Mouse (Mus musculus) induced T-regulatory cell, adult 2 months (primary cell): ENCODE data around the gene Wscd1.
"Not testable (repeated sequence)": the region's sequence is repeated elsewhere in the genome, so short reads cannot be mapped to it uniquely, and the experiment has no call there.

Experiments
- DNase-seq: peaks from one replicate; pipeline ENCODE4 v3.0.0-alpha.2; 2012; ENCODE audit warnings: low read depth

The Wscd1 gene

DNA sequence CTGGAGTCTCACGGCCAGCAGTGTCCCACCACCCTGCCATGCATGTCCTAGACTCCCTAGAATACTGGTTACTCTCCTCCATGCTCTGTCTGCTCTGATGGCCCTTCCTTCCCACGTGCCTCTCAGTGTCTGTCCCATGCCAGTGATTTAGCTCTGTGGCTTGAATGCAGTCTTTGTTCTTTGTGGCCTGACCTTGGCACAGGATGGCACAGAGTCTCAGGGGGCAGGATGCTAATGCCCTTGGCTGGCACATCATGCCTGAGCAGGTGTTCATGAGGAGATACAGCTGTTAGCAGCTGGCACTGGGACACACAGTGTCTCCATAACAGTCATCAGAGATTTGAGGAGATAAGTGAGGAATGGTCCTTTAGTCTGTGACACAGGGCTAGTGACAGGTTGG is 20.8 kb downstream of the Wscd1 start:
- no peak for DNase-seq

DNA sequence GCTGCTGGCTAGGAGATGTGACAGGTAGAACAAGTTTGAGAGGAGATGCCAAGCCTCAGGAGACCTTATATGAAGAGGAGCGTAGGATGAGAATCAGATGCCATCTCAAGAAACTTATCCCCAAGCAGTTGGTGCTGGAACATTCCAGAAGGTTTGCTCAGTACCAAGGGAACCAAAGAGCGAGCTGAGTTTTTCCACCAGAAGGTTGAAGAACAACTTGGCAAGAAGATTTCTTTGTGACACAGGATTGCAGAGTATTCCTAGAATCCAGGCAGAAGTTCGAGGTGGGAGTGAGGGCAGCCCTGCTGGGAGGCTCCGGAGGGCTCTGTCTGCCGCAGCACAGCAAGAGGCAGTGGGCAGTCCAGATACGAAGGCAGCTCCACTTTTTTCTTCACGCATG is 21.4 kb downstream of the Wscd1 start:
- DNase-seq, result no peak

DNA sequence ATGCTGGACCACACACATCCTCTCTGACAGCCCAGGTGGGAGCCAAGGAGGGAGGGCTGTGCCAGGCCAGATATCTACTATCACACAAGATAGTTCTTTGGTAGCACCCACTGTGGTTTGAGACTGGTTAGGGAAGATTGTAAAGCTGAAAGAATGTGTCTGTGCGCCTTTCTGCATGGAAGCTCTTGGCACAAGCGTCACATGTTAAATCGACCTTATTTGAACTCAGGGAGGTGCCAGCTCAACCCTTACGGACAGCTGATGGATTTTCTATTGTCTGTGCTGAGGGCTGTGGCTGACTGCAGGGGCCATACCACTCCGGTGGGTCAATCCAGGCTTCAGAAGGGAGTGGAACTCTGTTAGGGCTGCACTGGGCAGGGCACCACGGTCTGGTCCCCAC is 22.3 kb downstream of the Wscd1 start:
- no peak for DNase-seq

DNA sequence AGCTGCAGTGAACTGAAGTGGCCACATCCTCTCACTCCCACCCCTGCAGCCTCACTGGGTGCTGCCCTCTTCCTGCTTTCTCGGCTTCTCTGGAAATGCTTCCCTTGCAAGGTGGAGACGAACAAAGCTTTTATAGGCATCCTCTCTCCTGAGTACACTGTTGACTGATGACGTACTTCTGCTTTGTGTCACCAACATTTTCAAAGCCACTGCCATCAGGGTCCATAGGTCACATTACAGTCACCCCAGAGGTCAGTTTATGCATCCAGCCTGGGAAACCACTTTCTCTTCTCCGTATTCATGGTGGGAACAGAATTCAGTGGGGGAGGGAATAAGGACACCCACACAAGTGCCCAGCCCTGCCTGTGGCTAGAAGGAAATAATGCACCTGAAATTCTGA is 23.1 kb downstream of the Wscd1 start:
- DNase-seq, result no peak

DNA sequence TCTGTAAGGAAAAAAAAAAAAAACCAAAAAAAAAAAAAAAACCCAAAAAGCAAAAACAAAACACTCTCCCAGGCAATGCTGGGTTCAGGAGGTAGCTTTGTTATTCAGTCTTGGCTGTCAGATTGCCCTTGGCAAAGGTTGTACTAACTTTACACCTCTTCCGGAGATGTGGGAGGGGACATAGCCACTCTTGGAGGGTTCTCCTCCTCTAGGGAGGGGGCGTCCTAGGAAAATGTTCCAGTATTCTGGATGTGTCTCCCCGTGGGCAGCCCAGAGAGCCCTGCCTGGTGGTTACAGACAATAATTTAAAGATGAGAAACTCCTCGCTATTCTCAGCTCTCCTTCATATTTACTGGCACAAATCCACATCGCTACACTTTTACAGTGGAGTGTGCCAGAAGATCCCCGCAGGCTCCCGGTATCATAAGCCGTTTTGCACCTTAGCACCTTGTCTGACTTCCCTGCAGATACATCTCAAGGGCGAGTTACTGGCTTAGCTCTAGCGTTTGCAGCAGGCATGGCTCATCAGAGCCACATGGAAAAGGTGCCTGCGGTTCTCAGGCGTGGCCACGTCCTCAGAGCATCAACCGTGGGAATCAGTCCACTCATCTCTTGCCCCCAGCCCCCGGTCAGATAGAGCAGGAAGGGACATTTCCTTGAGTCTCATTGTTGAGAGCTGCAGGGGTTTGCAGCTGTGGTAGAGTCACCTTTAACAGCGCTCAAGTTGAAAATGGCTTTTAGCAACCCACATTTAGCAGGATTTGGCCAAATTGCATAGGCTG is 24.5 kb downstream of the Wscd1 start:
- no peak for DNase-seq

DNA sequence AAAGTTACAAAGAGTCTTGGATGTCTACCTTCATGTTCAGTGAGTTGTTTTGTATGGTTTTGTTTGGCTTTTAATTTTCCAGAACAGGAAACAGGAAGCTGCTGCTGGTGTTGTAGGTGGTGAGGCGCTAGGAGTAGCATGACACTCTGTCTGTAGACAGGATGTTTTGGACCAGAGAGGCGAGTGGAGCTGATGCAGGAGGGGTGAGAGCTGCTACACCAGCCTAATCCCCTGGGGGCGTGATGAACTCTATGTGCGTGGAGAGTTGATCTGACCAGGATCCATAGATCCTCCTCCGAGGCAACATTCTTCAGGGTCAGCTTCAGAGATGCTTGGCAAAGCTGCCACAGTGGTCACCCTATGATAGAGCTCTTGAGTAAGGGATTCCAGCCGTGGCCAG is 25.3 kb downstream of the Wscd1 start:
- DNase-seq, result no peak

DNA sequence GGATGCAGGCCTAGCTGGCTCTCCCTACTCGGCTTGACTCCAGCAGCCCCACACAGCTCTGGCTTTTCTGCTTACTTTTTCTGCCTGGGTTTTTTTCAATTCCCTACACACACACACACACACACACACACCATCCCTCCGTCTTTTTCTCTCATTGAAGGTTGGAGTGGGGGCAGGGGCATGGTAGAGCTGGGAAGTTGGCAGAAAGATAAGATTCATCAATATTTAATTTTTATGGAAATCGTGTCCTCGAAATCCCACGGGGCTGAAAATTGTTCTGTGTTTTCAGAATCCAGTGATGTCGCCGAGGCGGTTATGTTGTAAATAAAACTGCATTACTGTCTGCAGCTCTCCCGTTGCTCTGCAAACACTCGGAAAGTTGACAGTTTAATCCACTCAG is 29.9 kb downstream of the Wscd1 start:
- no peak for DNase-seq

DNA sequence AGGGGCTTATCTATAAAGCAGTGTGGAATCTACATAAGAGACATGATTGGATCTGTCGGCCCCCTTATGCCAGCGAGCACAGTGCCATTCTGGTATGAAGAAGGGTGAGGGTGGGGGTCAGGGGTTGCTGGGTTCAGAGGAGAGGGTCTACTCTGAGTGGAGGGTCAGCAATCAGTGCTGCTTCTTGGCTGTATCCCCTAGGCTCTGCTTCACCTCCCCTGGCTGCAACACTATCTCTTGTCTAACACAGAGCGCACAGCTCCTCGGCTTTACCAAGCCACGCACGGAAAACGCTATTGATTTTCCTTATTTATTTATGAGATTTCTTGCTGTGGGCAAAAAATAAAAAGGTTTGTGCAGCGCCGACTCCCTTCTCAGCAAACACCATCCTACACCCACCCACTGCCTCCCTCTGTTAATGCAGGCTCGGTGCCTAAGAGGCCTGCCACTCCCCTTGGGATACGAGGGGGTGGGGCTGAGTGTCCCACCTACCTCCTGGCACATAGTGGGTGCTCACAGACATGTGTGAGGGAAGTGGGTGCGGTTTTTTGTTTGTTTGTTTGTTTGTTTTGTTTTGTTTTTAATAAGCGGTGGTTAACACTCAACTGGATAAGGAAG is 32.1 kb downstream of the Wscd1 start:
- DNase-seq, result no peak

DNA sequence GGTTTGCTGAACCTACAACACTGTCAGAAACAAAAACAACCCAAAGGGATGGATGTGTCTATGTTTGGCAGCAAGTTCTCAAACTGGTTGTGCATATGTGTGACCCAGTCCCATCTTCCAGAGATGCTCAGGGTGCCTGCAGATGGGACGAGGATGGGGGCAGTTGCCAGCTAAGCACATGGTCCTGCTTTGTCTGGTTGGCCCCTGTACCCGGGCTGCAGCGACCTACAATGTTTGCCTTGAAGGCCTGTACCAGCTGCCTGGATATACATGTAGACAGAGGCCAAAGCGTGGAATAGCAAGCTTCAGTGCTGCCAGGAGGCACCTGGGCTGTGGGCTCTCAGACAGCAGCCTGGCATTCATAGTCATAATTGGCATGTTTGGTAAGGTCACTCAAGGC is 35.8 kb downstream of the Wscd1 start:
- no peak for DNase-seq

DNA sequence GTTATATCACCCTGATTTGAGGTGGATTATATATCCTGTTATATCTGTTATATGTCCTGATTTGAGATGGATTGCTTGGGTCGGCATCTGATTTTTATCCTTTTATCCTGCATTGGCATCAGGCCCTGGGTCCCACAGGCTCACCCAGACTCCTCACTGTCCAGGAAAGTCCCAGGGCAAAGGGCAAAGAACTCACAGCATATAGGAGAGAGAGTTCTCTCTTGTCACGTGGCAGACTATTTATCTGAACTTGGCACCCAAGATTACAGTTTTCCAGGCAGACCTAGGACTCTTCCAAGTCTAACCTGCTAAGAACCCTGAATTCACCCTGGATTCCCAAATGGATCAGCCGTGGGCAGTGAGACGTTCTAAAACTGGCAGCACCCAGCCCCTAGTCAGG is 38.5 kb downstream of the Wscd1 start:
- no peak for DNase-seq

DNA sequence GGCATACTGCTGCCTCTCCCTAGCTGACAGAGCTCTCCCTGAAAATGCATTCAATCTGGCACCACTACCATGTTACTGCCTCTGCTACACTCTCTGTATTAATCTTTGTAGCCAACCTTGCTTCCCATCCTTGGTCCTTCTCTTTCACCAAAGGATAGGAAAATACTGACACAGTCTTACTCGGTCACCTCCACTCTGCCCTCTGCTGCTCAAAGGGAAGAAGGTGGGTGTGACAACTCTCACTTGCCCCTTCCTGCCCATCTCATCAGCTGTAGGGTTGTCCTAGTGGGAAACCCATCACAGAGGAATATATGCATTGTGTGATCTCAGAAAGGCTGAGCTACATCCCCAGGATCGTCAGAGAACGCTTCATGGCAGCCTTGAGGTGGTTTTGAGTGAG is 40.5 kb downstream of the Wscd1 start:
- no peak for DNase-seq

DNA sequence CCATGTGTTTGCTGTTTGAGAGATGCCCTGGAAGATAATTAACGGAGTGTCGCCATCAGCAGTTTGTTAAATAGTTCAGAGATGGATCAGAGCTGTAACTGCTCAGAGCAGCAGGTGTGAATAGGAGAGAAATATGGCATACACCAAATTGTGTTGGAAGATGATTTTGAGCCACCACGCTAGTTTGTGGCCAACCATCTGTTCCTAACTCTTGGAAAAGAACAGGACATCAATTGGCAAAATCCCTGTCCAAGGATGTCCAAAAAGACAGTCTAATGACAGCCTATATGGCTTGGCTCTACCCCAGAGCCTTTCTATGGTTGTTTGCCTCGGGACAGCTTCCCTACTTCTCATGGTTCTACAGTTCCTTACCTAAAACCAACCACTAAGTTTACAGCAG is 49.5 kb downstream of the Wscd1 start:
- no peak for DNase-seq

DNA sequence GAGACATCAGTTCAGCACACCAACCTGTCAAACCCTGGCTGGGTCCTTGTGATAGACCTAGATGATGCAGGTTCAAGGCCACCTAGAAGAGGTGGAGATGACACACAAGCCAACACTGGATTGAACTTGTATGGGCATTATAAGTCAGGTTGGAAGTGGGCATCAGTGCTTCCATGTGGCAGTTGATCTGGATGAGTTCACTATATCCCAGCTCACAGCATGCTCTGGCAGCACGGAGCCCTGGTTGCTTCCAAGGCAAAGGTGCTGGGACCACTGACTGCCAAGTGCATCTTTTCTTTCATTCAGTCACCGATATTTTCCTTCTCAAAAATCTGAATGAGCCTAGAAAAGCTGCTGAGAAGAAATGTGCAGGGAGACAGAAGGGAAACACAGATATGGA is 58.8 kb downstream of the Wscd1 start:
- no peak for DNase-seq

DNA sequence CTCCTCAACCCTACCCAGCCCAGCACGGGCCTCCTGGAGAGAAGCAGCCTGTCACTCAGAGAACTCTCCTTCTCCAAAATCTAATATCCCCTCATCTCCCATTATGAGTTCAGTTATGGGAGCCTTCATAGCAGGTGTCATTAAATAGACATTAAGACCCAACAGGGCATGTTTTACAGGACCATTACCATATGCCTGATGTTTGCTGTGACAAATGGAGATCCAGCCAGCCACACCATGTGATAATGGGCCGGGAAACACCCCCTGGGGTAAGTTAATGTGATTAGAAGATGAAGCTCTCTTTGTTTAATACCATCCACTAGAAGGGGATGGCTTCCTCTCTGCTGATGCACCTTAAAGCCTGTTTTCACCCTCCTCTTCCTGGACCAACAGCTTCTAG is 62.1 kb downstream of the Wscd1 start:
- no peak for DNase-seq

DNA sequence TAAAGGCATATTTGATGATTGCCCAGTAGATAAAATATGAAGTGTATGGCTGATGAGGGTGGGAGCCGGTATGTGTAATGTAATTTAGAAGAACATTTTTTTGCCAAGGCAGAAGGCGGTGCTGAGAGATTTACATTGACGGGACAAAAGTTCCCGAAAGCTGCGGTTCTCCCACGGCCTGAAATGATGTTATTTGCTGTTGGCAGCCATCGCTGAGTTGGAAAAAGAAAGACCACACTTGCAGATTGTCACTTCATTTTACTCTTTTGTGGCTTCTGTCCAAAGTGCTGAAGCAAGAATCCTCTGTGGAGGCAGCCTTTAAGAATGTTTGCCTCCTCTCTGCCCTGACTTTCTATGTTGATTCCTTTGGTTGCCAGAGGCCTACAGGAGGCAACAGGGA is 63.2 kb downstream of the Wscd1 start:
- DNase-seq, result no peak

DNA sequence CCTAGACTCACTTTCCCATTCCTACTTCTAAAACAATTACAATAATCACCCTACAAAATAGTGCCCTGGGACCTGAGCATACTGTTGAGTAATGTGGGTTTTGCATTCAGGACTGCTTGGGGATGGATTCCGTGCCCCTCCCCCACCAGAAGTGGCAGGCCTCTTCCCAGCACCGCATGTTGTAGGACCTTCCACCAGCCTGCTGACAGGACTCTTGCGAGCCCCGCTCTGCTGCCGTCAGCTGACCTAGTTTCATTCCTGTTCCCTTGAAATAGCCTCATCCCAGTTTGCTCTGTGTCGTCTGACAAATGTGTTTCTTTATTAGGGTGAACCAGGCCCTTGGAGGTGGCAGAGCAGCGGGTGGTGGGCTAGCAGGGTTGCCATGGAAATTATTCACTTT is 64.8 kb downstream of the Wscd1 start:
- DNase-seq, result no peak

DNA sequence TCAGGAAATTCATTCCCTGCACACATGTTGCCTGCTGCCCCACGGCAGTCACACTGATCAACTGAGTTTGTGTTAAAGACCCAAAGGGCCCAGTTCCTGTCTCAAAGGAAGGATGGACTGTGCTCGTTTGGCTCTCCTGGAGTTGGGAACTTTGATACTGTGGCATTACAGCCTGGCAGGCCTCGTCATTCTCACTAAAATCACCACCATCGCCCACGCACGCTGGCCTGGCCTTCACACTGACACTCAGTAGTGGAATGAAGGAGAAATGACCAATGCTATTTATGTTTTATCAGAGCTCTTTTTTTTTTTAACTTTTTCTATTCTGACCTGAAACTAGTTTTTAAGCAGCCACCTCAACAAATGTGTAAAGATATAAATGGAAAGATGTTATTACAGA is 65.6 kb downstream of the Wscd1 start:
- DNase-seq, result no peak

DNA sequence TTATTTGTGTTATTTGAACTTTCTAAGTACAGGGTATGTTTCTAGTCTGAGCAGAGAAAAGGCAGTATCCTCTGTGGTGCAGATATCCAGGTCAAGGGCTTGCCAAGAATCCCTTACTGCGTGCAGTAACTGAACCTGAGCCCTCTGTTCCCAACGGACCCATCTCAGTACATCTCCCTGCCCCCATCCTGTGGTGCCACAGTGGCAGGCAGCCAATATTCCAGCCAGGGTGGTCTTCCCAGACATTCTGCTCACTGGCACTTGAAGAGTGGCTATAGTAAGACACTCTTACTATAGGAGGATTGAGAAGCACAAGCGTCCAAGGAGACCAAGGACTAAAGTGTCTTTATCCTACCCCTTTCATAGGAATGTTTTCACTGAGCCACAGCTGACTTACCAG is 67.2 kb downstream of the Wscd1 start:
- no peak for DNase-seq

DNA sequence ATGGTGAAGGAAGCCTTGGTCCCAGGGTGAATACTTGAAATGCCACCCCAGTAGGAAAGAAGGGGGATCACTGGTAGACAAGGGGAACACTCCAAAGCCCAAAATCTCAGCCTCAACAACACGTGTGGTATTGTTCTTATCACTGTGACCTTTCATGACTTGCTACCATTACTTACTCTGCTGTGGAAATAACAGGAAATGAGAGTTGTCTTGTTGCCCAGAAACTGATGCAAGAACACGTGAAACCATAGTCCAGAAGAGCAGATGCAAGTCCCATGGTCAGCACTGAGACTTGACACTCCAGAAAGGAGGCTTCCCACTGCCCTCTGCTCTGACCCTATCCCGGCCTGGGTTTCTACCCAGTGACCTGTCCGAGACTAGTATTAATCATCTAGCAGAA is 67.6 kb downstream of the Wscd1 start:
- DNase-seq, result no peak

DNA sequence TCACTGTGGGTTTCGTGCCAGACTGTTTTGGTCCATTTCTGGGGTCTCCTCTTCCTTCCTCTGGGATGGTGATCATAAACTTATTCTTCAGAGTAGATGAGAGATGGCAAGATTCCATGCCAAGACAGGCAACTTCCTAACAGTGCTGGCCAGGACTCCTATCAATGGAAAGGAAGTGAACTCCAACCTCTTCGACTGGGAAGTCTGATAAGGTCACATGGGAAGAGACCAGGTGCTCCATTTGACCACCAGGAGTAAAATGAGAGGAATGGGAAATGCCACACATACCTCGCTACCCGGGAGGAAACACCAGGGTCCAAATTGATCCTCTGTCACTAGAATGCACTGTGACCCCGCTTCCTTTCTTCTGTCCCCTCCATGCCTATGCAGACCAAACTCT is 68.4 kb downstream of the Wscd1 start:
- no peak for DNase-seq

DNA sequence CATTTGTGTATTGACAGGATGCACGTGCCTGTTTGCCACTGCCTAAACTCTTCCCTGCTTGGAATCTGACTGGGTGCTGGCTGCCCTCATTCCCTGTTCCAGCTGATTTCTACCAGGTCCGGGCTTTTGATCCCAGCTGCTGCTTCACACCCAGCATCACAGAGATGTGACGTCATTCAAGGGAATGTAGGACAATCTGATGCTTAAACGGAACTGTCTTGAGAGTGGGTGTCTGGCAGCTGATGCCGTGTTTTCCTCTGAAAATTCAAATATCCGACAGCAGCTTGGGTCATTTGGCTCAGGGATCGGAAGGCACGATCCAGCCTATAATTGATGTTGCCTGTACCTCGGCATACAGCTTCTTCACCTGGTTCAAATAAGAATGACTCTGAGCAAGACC is 70.2 kb downstream of the Wscd1 start:
- DNase-seq, result no peak

DNA sequence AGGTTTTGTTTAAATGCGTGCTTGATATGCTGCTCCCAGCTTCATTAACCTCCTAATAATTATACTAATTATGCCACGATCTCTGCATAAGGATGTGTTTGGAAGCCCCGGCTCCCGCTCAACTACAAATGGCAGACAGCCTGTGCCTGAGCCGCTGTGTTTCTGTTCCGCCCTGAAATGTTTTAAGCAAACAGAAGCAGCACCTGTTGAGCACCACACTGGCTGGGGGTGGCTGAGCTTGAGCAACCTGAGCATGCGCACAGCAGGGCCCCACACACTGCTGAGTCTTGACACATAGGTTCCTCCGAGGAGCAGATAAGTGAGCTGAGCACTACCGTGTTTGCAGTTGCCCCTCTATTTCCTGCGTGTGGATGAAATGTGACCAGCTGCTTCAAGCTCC is 71.1 kb downstream of the Wscd1 start:
- no peak for DNase-seq

DNA sequence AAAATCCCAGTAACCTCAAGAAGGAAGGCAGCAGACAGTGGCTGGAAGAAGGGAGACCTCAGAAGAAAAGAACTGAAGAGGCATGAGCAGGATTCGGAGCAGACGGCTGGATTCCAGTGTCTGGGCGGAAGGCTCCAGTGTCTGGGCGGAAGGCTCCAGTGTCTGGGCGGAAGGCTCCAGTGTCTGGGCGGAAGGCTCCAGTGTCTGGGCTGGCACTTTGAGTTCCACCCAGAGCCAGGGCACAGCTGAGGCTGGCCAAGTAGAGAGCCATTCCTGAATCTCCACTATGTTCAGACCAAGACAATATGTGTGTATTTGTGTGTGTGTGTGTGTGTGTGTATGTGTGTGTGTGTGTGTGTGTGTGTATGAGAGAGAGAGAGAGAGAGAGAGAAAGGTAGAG is 71.8 kb downstream of the Wscd1 start:
- not testable (repeated sequence) for DNase-seq

DNA sequence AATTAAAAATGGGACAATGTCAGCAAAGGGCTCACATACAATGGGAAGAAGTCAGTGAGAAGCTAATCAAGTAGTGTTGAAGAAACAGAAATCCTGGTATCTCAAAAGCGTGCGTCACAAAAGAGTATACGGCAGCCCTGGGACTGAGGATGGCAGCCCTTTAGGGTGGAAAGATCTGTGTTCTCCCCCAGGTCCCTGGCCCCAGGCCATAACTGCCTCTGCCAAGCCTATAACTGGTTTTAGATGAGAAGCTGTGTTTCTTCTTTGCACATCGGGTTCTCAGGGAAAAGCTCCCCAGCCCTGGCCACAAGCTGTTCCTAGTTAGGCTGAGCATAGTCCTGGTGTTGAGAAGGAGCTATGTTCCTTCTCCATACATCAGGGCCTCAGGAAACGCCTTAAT is 72.3 kb downstream of the Wscd1 start:
- no peak for DNase-seq
